Mouse (Mus musculus) CD4-positive helper T cell, adult 2 months (primary cell): ENCODE data around the gene Dock8.
"Not testable (repeated sequence)": the region's sequence is repeated elsewhere in the genome, so short reads cannot be mapped to it uniquely, and the experiment has no call there.

Experiments
- DNase-seq: peaks from one replicate; pipeline ENCODE4 v3.0.0-alpha.2; 2012; ENCODE audit warnings: low read depth, missing footprints, low spot score

Gene Dock8

DNA sequence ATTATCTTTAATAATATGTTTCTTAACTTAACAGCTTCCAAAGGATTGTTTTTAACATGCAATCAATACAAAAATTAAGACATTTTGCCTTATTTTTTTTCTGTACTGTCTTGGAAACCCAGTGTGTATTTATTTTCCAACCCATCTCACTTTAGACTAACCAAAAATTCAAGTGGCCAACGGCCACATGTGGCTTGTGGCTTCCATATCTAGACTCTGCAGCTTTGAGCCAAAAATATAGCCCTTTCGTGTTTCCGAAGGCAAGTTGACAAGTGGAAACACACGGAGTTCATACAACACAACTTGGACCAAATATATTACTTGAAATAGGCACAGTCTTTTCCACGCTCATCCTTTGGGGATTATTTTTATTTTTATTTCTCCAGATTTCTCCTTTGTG, 773 bp upstream of the Dock8 start:
- no peak for DNase-seq

DNA sequence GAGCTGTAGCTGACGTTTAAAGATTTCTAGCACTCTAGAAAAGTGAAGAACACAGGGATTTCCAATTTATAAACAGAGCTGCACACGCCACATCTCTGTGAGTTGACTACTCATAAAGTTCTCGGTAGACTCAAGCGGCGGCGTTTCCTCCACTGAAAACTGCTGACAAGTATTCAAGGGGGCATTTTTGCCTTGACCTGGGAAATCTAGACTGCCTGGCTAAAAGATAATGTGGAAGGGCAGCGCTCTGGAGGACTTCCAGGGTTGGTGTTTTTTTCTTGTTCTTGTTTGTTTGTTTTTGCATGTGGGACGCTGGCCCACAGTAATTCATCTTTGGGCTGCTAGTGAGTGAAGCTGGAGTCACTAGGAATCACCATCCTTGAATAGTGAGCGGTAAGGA, 819 bp downstream of the Dock8 start:
- peak; percentile 12 for DNase-seq

DNA sequence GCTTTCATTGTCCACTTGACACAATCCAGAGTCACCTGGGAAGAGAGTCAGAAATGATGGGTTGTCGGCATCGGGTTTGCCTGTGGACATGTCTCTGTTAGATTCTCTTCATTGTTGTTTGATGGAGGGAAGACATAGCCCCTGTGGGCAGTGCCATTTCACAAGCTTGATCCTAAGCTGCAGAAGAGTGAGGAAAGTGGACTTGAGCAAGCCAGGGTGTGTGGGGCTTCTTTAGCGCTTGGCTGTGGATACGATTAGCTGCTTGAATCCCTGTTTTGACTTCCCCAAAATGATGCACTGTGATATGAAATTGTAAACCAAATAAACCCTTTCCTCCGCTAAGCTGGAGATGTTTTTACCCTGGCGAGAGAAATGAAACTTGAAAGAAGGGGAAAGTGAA, 2.7 kb downstream of the Dock8 start:
- DNase-seq = no peak

DNA sequence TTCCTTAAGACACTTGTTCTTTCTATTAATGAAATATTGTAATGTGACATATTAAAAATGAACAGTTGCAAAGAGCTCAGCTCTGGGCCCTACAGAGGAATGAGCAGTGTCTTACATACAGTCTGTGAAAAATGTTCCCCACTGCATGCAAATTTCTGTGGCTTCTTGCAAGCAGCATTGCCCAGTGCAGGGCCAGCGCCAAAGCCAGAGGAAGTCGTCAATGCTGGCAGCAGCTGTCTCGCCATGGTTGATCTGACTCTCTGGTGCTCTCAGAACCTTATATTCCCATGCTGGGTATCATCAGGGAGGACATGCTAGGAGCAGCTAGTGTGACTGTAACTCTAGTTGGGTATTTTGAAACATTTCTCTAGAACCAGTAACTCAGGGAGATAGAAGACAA, 3.5 kb downstream of the Dock8 start:
- no peak for DNase-seq

DNA sequence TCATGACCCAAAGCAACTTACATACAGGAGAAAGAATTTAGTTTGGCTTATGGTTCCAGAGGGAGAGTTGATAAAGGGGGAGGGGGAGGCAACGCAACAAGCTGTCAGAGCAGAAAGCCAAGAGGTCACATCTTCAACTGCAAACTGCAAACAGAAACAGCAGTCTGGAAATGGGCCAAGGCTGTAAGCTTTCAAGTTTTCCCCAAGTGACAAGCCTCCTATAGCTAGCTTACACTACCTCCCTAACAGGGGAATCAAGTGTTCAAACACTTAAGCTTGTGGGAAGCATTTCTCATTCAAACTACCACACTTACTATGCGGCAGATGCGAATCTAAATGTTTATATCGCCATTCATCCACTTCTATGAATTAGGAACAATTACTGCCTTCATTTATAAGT, 4.5 kb downstream of the Dock8 start:
- DNase-seq = no peak

DNA sequence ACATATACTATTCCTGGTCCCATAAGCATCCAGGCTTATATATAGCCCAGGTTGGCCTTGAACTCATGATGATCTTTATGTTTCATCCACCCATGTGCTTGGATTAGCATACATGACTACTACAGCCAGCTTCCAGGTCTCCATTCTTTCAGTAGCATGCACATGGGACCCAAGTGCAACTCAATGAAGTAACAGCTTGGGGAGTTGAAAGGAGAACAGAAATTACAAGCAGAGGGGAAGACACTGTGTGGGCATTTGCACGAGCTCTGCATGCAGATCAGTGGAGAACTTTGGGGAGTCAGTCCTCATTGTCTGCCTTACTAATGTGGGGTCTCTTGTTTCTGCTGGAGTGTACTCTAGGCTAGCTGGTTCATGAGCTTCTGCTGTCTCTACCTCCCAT, 7.4 kb downstream of the Dock8 start:
- DNase-seq = no peak

DNA sequence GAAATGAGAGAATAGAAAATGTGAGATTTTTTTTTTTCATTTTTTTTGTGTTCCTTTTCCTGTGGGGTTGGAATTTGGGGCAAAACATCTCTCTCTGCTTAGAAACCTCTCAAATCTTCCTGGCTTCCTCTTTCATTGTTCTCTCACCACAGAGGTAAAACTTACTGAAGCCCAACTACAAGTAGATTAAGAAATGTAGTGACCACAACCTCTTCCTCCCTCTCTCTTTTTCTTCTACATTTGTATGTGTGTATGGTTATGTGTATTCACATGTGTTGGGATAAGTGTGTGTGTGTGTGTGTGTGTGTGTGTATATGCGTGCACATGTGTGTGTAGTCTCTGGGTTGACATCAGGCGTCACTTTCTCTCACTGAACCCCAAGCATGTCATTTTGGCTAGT, 9.2 kb downstream of the Dock8 start:
- DNase-seq = no peak

DNA sequence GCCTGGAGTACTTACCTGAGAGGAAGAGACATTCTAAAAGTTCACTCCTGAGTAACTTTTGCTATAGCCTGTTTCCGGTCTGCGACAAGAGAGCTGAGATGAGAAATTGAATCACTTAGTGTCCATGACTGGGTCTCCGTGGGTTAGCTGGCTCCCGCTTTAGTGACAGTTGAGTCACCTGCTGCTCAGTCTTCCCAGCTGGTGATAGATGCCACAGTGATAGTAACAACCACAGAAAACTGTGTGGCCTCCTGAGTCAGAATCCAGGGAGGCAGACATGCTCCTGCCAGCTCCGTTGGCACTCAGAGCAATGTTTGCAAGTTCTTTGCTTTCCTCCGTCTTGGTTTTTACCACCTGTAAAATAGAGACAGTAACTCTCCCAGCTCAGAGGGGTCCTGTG, 23.4 kb downstream of the Dock8 start:
- peak; percentile 24 for DNase-seq

DNA sequence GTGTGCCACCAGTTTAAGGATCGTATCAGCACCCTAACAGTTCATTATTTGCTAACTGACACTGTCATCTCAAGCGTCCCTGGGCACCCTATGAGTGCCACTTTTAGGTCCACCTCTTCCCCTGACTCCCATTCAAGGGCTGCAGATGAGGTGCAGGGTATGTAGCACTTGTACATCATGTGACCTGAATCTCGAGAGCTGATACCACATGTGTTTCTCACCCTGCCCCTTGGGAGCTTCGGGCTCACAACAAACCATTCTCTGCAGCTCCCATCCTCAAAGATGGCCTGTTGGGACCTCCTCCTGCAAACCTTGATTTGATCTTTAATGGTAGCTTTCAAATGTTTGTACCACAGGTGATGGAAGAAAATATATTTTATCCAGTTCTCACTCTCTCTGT, 32.4 kb downstream of the Dock8 start:
- DNase-seq = no peak

DNA sequence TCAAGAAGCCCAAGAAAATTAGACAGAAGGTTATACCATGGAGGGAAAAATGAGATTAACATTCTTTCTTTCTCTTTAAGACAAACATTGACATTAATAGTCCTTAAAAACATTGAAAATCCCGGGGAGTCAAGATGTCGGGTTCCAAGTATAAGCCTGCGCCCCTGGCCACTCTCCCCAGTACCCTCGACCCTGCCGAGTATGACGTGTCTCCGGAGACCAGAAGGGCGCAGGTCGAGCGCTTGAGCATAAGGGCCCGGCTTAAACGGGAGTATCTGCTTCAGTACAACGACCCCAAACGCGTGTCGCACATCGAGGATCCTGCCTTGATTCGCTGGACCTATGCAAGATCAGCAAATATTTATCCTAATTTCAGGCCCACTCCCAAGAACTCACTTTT, 33.7 kb downstream of the Dock8 start:
- DNase-seq = not testable (repeated sequence)

DNA sequence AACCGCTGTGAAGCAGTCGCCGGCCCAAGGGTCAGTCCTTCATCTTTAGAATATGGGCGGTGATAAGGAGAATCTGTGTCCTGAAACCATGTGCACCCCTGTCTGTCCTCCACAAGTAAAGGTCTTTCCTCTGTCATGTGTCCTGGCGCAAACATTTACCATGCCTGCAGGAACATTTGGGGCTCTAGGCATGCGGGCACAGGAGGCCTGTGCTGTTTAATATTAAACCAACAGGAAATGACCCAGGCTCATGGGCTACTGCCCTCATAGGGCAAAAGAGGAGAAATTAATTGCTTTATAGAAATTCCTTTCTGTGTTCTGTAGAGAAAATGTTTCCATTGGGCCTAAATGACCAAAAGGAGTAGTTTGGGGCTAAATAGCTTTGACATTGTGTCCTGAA, 36.5 kb downstream of the Dock8 start:
- no peak for DNase-seq

DNA sequence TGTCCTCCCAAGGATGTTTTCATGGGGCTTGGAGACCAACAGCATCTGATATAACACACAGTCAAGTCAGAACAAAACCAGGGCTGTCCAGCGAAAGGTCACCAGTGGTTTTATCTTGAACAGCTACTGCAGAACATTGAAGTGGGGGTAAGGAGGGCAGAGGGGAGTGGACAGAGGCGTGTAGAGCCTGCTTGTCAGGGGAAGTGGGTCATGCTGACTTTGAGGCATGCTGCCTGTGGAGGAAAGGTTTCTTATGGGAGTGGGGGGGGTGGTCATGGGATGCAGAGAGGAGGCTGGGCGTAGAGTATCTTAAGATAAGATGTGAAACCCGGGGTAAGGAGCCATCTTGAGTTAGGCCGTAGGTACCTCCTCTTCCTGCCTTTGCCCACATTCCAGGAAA, 37.5 kb downstream of the Dock8 start:
- DNase-seq = no peak

DNA sequence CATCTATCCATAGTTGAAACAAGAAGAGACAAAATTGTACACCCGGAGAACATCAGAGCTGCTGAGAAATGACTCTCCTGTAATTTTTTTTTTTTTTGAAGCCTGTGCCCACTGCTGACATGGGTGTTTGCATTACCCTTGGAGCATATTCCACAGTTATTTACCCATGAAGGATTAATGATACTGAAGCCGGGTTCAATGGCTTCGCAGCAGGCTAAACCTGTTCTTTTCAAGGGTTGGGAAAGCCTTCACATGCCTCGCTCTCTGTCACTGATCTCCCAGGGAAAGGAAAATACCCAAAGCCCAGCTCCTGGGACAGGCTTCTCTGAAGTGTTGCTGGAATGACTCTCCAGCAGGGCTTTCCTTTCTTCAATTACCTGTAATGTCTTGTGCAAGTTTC, 37.9 kb downstream of the Dock8 start:
- DNase-seq = no peak

DNA sequence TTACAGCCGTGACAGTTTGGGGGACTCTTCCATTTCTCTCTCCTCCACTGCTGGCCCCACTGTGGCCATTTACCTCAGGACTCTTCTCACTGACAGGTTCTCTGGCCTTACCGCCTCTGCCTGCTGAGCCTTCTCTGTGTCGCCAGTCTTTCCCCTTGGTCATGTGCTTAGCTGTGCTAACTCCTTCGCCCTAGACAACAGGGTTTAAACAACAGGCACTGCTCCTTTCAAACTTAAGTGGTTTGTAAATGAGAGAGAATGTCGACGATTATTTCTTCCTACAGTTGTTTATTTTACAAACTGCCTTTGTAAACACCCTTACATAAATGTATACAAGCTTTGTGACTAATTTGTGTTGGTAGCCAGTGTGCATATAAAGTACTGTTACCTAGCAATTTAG, 39.0 kb downstream of the Dock8 start:
- no peak for DNase-seq

DNA sequence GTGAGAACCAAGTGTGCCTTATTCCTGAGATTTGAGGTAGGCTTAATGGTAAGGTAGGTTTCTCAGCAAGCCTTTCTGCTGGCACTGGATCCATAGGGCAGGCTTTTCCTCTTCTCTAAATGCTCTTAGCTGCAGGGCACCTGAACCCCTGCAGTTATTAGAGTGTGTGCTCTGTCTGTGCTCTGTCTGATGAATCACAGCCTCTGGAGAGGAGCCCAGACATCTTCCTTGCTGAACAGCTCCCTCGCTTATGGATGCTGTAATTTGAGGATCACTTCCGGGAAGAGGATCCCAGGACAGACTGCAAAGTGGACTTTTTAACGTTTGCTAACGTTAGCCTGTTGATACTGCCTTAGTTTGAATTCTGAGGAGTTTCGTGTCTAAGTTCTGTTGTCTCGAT, 41.9 kb downstream of the Dock8 start:
- no peak for DNase-seq

DNA sequence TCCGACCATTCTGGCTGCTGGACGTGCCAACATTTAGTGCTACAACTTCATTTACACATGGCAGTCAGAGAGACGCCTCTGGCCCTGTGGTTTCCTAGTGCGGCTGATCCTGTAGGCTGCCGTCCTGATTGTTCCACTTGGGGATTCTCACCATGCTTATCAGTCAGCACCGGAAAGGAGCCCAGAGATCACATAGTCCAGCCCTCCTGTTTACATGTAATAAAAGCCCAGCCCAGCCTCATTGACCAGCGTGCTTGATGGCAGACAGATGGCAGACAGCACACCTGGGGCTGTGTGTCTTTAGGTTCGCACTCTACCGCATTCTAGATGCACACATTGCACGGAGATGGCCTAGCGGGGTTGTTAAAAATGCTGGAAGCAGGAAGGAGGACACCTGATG, 43.6 kb downstream of the Dock8 start:
- no peak for DNase-seq

DNA sequence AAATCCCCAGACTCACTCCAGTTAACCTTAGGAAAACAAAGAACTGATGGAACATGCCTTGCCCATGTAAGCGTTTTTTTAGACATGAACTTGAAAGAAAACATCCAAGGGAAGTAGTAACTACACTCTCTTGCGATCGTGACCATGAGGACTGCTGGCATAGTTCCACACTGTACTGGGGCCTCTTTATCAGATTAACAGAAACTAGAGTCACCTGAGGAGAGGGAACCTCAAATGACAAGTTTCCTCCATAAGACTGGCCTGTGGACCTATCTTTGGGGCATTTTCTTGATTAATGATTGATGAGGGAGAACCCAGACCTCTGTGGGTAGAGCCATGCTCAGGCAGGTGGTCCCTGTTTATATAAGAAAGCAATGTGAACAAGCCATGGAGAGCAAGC, 44.7 kb downstream of the Dock8 start:
- no peak for DNase-seq

DNA sequence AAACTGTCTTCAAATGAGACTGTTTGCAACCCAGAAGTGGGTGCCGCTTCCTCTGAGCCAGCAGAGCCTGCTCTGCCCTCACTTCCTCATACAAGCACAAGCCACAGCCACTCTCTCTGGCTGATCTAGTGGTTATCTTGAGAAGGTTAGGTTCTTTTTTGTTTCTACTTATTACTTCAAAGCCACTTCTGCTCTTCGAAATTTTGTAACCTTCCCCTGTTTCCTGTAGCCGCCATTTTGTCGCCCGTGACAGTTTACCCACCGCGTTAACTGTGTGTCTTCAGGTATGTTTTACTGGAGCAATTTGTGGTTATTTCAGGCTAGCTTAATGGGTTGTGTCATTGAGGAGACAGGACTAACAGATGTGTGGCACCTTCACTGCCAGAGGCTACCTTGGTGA, 53.0 kb downstream of the Dock8 start:
- peak; percentile 92 for DNase-seq

DNA sequence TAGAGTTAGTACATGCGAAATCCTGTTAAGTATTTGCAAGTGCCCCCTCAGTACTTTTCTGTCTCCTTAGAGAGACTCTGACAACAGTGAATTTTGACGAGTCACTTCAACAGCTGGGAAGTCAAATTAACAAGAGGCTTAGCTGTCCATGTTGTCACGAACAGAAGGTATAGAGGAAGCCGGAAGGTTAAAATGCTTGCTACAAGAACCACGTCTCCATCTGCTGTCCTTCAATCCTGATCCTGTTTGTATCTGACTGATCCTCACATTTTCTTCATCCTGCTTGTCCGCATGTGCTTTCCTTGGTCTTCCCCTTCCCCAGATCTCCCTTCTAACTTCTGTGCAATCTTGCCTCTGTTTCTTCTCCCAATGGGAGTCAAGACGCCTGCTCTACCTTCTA, 53.8 kb downstream of the Dock8 start:
- DNase-seq = peak; percentile 32

DNA sequence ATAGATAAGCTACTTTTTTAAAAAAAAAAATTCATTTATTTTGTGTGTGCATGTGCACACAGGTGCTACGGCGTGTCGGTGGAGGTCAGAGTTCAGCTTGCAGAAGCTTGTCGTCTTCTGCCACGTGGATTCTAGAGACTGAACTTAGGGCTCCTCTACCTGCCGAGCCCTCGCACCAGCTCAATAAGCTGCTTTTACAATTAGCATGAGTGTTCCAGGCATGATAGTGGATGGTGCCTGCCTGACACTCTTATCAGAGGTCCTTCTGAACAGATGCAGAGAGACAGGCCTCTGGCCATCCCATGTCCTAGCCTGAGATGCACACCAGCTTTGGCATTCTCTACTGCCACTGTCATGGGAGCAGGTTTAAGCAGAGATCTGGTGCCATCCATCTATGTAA, 55.7 kb downstream of the Dock8 start:
- DNase-seq = no peak

DNA sequence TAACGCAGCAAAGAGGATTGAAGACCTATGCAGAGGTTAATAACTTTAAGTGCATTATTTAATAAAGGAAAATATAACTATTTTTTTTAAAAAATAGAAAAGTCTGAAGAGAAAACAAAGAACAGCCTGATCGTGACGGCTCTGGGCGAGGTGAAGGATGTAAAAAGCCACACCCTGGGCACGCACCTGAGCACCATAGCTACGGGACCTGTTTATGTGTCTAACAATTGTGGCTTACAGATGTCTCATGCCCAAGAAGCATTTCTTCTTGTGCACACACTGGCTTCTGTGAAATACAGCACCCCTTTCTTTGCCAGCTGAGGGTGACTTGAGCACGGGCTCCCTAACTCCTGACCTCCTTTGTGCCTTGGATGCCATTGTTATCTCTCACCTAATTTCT, 56.2 kb downstream of the Dock8 start:
- peak; percentile 73 for DNase-seq

DNA sequence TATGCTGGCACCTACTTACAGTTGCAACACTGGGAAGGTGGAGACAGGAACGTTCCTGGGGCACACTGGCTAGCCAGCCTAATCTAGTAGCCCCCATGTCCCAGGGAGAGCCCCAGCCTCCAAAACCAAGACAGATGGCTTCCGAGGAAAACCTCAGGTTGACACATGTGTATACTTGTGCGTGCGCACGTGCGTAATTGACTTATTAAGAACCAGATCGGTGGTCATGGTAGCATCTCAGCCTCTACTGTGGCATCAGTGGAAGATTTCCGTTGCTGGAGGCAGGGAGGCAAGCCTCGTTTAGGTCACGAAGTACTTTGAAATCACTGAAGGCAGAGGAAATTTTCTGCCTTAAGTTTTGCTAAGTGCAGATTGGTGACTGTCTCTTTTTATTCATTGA, 56.9 kb downstream of the Dock8 start:
- DNase-seq = peak; percentile 70

DNA sequence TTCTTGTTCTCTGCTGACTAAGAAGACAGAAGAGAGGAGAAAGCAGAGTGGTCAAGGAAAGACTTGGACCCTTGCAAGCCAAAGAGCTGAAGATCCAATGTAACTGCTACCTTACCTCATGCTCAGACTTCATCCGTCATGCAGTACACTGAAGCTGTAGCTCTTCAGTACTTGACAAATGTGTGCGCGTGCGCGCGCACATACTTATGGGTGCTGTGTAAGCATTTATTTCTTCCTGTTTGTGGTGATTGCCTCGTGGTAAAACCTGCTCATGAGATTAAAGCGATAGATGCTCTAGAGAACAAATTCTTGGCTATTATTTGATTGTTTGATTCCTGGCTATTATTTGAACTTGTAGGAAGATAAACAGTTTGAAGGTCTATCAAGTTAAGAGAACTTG, 58.5 kb downstream of the Dock8 start:
- peak; percentile 90 for DNase-seq

DNA sequence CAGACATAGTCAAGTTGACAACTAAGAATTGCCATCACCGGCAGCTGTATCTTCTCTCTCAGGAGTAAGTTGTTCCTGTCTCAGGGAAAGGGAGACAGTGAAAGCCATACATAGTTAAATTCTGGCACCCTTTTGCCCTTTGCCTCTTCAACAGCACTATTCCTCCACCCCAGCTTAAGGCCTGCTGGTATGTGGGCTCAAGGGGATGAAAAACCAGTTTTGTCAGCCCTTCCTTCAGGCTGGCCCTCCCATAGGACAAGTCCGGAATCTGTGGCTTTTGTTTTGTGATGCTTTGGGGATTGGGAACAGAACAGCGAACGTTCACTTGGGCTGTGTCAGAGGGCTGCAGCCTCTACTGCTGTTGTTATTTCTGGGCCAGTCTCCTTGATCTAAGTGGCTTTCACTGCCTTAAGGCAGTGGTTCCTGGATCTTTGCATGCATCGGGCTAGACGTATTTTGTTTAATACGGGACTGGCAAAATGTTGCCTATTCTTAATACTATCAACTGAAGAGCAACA, 60.6 kb downstream of the Dock8 start:
- DNase-seq = no peak

DNA sequence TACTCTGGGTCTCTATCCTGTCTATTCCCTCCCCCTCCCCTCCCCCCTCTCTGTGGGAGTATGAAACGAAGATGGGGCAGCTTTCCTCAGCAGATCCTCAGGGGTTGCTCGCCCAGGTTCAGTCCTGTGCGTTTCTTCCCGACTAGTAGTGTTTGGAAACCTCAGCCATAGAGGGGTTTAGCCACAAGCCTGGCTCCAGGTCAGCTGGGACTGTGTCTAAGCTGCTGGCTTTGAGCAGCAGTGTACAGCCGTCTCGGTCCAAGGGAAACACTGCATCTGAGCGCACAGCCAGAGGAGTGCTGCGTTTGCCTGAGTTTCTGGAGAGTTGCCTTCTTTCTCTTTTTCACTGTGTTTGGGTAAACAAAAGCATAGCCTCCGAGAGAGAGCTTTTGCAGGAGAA, 61.0 kb downstream of the Dock8 start:
- DNase-seq = no peak
